Mouse (Mus musculus): ENCODE data around the gene Smim20. TPM values are rescaled to one million over a fixed set of nuclear protein-coding genes. Genes with fewer than 3 reads are reported as not detected.

The Smim20 gene
- 10 to 100 TPM; 29.2 to 36.5 TPM for total RNA-seq (2021)
- long read RNA-seq, transcript Smim20-201 (3 exons, 922 nt), result major isoform, 52 of 56 reads
- long read RNA-seq, partial matches to known transcripts, result 0 of 56 reads
- long read RNA-seq, other reads (novel, unspliced or antisense), result 1 of 56 reads

DNA sequence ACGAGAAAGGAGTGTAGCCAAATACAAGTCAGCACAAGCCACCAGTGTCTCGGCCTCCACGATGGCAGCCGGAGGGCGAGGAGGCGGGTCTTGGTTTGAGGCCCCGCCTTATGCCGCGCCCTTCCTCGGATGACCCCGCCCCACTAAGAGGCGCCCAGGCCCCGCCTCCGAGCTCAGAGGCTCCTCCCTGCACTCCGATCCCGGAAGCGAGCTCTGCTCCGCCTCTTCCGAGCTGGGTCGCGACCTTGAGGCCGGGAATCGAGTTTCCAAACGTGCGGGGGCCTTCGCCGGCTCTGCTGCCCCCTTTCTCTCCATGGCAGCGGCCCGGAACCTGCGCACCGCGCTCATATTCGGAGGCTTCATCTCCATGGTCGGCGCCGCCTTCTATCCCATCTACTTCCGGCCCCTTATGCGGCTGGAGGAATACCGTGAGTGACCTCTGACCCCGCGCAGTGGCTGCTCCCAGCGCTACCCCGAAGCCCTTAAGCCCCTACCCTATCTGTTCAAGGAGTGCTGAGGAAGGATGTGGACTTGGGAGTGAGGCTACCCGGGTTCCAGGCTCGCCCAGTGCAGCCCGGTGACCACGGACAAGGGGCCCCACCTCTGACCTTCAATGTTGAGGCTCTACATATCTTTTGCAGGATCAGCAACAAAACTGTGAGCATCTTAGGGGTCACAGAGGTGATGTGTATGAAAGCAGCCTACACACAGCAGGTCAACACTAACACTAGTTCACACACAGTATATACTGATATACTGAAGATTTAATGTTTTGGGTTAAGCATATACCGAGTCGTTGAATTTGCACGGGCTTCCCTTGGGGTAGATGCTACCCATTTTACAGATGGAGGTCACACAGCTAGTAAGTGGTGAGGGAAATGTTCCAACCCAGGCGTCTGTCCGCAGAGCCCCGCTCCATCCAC lies at the start of gene Smim20:
TSS of gene Smim20 (plus strand) at position 153 of the 923 bp plus-strand sequence.
- DNase-seq (ENCODE audit: low spot score in 2 of 2), result peak; percentile 80 to 86

DNA sequence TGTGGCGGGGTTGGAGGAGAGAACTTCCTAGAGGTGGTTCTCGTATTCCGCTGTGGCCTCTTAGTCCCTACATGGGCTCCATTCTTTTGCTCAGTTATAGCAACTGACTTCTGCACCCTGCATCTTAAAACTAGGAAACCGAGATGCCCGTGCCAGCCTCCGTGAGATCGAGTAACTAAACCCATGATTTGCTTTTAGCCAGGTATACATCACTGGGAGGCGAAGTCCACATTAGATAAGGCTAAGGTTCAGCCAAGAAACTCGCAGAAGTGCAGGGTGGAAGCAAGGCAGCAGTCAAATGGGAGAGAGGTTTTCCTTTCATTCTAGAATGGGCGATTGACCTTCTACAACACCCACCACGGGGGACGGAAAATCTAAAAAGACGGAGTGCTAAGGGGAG lies 41.4 kb upstream of the Smim20 start:
- no peak for DNase-seq (ENCODE audit: low spot score in 2 of 2)

GRCm38 (mm10) chr5:53230560-53230959 lies 36.3 kb upstream of the Smim20 start:
- DNase-seq (ENCODE audit: low spot score in 2 of 2), result no peak

GRCm38 (mm10) chr5:53235551-53235950 lies 31.3 kb upstream of the Smim20 start:
- DNase-seq (ENCODE audit: low spot score in 2 of 2), result no peak

GRCm38 (mm10) chr5:53236136-53236535 lies 30.7 kb upstream of the Smim20 start:
- DNase-seq (ENCODE audit: low spot score in 2 of 2), result no peak

DNA sequence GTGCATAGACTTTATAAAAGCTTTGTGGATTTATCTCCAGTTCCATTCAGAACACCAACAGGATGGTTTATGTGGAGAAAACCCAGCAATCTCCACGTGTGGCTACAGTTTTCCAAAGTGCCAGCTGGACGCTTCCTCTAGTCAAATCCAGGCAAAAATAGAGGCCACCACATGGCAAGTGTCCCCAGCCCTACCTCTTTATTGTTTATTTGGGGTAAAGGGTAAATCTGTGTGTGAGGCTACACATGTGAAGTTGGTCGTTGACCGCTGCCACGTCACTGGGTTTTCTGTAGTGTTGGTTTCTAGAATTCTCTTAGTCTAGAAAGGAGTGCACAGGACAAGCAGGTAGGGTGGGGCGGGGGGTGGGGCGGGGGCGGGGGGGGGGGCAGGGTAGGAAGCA lies 30.1 kb upstream of the Smim20 start:
- DNase-seq (ENCODE audit: low spot score in 2 of 2), result no peak

DNA sequence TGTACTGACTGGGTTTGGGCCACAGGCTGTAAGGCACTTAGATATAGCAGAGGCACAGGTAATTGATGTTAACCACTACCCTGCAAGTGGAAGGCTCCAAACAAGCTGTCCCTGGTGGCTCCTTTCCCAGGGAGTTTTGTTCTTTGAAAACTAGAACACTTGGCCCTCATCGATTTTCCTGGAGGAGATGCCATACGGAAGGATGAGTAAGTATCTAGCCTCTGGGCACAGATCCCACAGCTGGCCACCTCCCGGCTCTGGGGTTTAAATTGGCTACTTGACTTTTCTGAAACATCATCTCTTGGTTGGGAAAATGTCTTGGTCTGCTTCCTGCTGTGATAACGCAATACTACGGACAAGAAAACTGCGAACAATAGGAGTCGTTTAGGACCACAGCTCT lies 28.1 kb upstream of the Smim20 start:
- DNase-seq (ENCODE audit: low spot score in 2 of 2), result no peak

DNA sequence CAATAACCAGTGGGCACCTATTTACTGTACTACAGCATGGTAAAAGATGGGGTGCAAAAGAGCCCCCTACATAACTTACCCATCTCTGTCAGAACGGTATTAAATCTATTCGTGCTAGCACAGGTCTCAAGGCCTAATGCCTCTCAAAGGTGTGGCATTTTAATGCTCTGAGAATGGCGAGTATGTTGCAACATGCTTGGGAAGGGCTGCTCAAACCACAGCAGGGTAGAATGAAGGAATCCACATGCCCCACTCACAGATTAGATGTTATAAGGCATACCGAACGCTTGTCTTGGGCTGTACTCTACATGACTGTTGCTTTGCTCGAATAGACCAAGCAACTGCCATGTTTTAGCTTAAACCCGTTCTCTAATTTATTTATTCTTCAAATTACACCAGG lies 27.7 kb upstream of the Smim20 start:
- no peak for DNase-seq (ENCODE audit: low spot score in 2 of 2)

- DNase-seq (ENCODE audit: low spot score in 2 of 2), result no peak
Measured at GRCm38 (mm10) chr5:53239831-53240440, 26.9 kb upstream of the Smim20 start.

DNA sequence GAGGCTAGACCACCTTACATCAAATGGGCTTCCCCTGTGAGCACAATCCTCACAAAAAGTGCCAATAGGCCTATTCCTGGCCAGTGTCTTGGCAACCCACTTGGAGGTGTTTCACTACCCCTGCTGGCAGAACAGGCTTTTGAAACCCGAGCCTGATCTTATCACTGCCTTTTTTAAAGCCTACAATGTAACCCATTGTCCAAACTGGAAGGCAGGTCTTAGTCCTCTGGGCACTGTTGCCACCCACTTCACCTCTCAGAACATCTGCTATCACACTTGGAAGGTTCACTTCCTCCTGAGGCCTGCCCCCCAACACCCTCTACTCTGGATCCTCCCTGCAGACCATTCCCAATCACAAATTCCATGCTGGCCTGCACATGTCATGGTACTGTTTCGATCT lies 25.8 kb upstream of the Smim20 start:
- no peak for DNase-seq (ENCODE audit: low spot score in 2 of 2)

GRCm38 (mm10) chr5:53241963-53242362 lies 24.9 kb upstream of the Smim20 start:
- no peak for DNase-seq (ENCODE audit: low spot score in 2 of 2)

DNA sequence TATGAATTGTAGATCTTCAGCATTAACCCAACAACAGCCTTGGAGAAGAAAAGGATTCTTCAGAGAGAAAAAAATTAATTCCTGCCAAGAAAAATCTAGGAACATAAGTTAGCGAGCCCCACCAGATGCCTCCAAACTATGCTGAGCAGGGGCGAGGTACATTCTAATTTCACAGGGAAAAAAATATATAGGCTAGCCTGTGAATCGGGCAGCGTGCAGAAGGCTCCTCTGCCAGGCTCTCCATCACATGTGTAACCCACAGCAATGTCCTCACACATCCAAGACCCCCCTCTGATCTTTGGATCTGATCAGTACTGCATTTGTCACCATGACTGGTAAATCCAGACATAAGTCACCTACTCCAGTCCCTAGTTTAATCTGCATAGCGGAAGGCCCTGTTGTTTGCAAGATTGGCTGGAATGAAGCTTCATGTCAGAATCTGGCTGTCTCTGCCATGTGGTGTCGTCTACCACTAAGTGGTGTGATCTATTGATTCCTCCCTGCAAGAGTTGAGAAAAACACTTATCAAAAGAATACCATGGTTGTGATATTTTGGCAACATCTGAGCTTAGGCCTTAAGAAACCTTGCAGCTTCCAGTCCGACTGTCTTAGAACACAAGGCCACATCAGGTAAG lies 23.9 kb upstream of the Smim20 start:
- no peak for DNase-seq (ENCODE audit: low spot score in 2 of 2)

DNA sequence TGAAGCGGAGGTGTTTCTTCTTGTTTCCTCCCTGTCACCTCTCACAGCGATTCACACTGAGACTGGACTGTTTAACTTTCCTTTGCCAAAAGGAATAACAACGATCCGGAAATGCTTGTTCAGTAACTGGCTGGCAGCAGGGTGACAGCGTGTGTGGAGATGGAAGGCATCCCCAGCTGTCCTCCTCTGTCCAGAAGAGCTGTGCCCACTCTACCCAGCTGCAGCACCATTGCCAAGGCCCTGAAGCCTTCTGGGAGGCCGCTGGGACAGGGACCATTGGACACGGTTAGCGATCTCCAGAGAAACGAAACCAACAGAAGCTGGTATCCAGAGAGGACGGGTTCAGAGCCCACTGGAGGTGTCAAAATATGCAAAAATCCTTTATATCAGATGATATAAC lies 22.9 kb upstream of the Smim20 start:
- no peak for DNase-seq (ENCODE audit: low spot score in 2 of 2)

DNA sequence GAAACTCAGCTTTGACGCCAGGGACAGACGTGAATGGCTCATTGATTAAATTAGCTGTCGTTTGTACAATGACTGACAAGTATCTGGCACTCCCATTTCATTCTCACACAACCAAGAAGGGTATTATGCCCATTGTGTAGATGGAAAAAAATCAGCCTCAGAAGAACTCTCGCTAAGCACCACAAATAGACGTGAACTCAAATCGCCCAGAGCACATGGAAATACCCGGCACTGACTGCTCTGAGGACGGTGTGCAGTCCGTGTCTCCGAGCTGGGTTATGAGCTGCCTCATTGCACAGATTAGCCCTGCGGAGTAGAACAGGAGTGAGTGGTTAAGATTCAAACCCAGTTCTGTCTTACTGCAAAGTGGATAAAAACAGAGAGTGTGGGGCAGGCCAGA lies 18.4 kb upstream of the Smim20 start:
- DNase-seq (ENCODE audit: low spot score in 2 of 2), result no peak

GRCm38 (mm10) chr5:53249431-53250061 lies 17.3 kb upstream of the Smim20 start:
- no peak for DNase-seq (ENCODE audit: low spot score in 2 of 2)

- DNase-seq (ENCODE audit: low spot score in 2 of 2), result no peak
Measured at GRCm38 (mm10) chr5:53254154-53254553, 12.7 kb upstream of the Smim20 start.

GRCm38 (mm10) chr5:53254821-53255220 lies 12.1 kb upstream of the Smim20 start:
- no peak for DNase-seq (ENCODE audit: low spot score in 2 of 2)

DNA sequence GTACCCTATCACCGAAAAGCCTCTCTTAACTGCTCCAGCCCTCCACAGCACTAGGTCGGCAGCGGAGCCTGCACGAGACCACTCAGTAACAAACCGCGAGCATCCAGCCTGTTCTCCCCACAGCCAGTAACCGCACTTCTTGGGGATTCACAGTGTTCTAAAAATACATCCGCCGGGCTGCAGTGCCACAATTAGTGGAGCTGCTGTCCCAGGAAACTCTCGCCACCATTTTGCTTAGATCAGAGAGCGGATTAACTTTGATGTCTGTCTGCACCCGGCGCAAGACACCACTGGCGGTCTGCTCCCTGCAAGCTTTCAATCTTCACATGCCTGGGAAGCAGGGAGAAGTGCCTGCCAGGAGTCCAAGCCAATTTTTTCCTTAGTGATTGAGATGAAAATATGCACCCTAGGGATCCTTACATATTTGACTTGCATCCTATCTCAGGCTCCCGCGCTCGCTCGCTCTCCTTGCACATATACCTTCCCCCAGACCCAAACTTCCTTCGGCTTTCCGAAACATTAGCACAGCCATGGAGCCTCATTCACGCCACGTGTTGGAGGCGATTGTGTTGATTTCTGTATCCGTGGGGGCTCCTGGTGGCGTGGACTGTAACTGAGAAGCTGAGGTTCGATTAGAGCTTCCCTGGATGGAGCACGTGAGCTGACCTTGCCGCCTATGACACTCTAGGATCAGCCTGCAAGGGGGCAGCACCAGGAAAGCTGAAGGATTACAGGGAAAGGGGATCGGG lies 8.7 kb upstream of the Smim20 start:
- DNase-seq (ENCODE audit: low spot score in 2 of 2), result peak in 1 of 2 experiments; percentile 52

GRCm38 (mm10) chr5:53259894-53260293 lies 7.0 kb upstream of the Smim20 start:
- DNase-seq (ENCODE audit: low spot score in 2 of 2), result no peak

GRCm38 (mm10) chr5:53261999-53262398 lies 4.9 kb upstream of the Smim20 start:
- DNase-seq (ENCODE audit: low spot score in 2 of 2), result no peak

DNA sequence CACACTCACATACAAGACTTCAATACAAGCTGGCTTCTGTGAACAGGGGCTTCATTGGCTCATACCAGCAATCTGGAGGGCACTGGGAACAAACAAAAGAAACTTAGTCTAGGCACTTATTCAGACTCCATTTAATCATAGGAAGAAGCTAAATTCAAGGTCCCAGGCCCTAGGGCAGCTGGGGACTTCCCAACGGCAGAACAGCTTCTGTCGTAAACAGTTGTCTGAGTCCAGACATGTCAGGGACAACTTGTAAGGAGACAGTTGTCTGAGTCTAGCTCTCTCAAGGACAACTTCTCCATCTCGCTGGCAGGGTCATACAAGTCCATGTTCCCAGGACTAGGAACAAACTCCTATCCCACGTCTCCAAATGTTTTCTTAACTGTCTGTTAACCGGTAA lies 2.8 kb upstream of the Smim20 start:
- no peak for DNase-seq (ENCODE audit: low spot score in 2 of 2)

All from layer of hippocampus, postnatal 10 days (tissue).